Mouse (Mus musculus) heart, postnatal 10 days (tissue): ENCODE data around the gene Lce1g. TPM values are rescaled to one million over a fixed set of nuclear protein-coding genes. Genes with fewer than 3 reads are reported as not detected.

Experiments used
- DNase-seq, 2 experiments: peaks; one replicate each; pipeline ENCODE4 v3.0.0; 2021
- intact Hi-C: fragments of 180-260 bp; cut with DNase I; formaldehyde crosslinking; loops from one replicate; pipeline ENCODE4 v1.15.1; 2025
- total RNA-seq, 2 experiments: library from RNA; stranded (reverse); gene quantifications; 2 replicates each; pipeline ENCODE4 v1.2.3; 2021

The Lce1g gene
- not detected for total RNA-seq

GRCm38 (mm10) chr3:92752238-92752637 lies at the start of gene Lce1g:
Gene Lce1g, minus strand, starts transcription at chr3:92752338.
- intact Hi-C loops: no loop called here
- DNase-seq: no peak

GRCm38 (mm10) chr3:92790414-92790813 lies 38.3 kb upstream of the Lce1g start, which contains the start of gene Lce1j:
Gene Lce1j, minus strand, starts transcription at chr3:92790514.
- intact Hi-C loops: no loop called here
- no peak for DNase-seq

- intact Hi-C loops: no loop called here
Measured at GRCm38 (mm10) chr3:92778799-92779198, 26.7 kb upstream of the Lce1g start, which contains the start of gene Lce1i. Gene Lce1i, minus strand, starts transcription at chr3:92778899.

GRCm38 (mm10) chr3:92771573-92771972 lies 19.4 kb upstream of the Lce1g start:
- intact Hi-C loops: loop anchor here (2.0 kb wide), 1 partner anchor 621 kb away; no protein-coding TSS in a partner anchor
- DNase-seq: no peak

More at GRCm38 (mm10) chr3:92778799-92779198, 26.7 kb upstream of the Lce1g start, which contains the start of gene Lce1i:
- DNase-seq: no peak

- intact Hi-C loops: no loop called here
- no peak for DNase-seq
Measured at GRCm38 (mm10) chr3:92764965-92765364, 12.8 kb upstream of the Lce1g start, which contains the start of gene Lce1h. Gene Lce1h, minus strand, starts transcription at chr3:92765065.

- no peak for DNase-seq
- intact Hi-C loops: no loop called here
Measured at GRCm38 (mm10) chr3:92753197-92753596, 1.1 kb upstream of the Lce1g start.

- no peak for DNase-seq
- intact Hi-C loops: no loop called here
Measured at GRCm38 (mm10) chr3:92738996-92739395, 13.1 kb downstream of the Lce1g start, which contains the start of gene Gm38119. Gene Gm38119, minus strand, starts transcription at chr3:92739096.

- intact Hi-C loops: no loop called here
- DNase-seq: no peak
Measured at GRCm38 (mm10) chr3:92722631-92723030, 29.5 kb downstream of the Lce1g start.

- intact Hi-C loops: no loop called here
Measured at GRCm38 (mm10) chr3:92720250-92720649, 31.9 kb downstream of the Lce1g start, which contains the start of gene Lce1f. Gene Lce1f, minus strand, starts transcription at chr3:92720350.

GRCm38 (mm10) chr3:92715122-92715521 lies 37.0 kb downstream of the Lce1g start:
- no peak for DNase-seq
- intact Hi-C loops: no loop called here

More at GRCm38 (mm10) chr3:92720250-92720649, 31.9 kb downstream of the Lce1g start, which contains the start of gene Lce1f:
- no peak for DNase-seq

- intact Hi-C loops: no loop called here
- no peak for DNase-seq
Measured at GRCm38 (mm10) chr3:92708974-92709373, 43.2 kb downstream of the Lce1g start, which contains the start of gene Lce1e. Gene Lce1e, minus strand, starts transcription at chr3:92709074.

Other genes with a start within 250 kb of the Lce1g start
- gene 2310046K23Rik, start 217.8 kb downstream of the Lce1g start, total RNA-seq: not detected
- not detected for gene Ivl, start 178.6 kb downstream of the Lce1g start, total RNA-seq
- gene Smcp, start 163.3 kb downstream of the Lce1g start, total RNA-seq: not detected
- gene 2210017I01Rik, start 144.8 kb downstream of the Lce1g start, total RNA-seq: not detected
- not detected for gene Lce6a, start 130.7 kb downstream of the Lce1g start, total RNA-seq
- not detected for gene Lce1a1, start 104.0 kb downstream of the Lce1g start, total RNA-seq
- not detected for gene Lce1b, start 95.4 kb downstream of the Lce1g start, total RNA-seq
- not detected for gene Lce1a2, start 82.0 kb downstream of the Lce1g start, total RNA-seq
- not detected for gene Lce1c, start 73.1 kb downstream of the Lce1g start, total RNA-seq
- gene Lce1d, start 65.1 kb downstream of the Lce1g start, total RNA-seq: not detected
- not detected for gene Lce1e, start 43.3 kb downstream of the Lce1g start, total RNA-seq
- not detected for gene Lce1f, start 32.0 kb downstream of the Lce1g start, total RNA-seq
- gene Gm38119, start 13.2 kb downstream of the Lce1g start, total RNA-seq: not detected
- not detected for gene Lce1h, start 12.7 kb upstream of the Lce1g start, total RNA-seq
- gene Lce1i, start 26.6 kb upstream of the Lce1g start, total RNA-seq: not detected
- gene Lce1j, start 38.2 kb upstream of the Lce1g start, total RNA-seq: not detected
- gene Lce1k, start 55.6 kb upstream of the Lce1g start, total RNA-seq: not detected
- gene Kprp, start 74.9 kb upstream of the Lce1g start, total RNA-seq: not detected
- gene Lce1l, start 98.9 kb upstream of the Lce1g start, total RNA-seq: not detected
- gene 2310050C09Rik, start 117.9 kb upstream of the Lce1g start, total RNA-seq: not detected
- gene Lce3a, start 173.9 kb upstream of the Lce1g start, total RNA-seq: not detected
- gene Lce3b, start 180.6 kb upstream of the Lce1g start, total RNA-seq: not detected
- gene Lce3c, start 192.1 kb upstream of the Lce1g start, total RNA-seq: not detected
- gene Lce3d, start 205.1 kb upstream of the Lce1g start, total RNA-seq: not detected
- not detected for gene Lce3e, start 214.7 kb upstream of the Lce1g start, total RNA-seq
- gene Lce3f, start 239.9 kb upstream of the Lce1g start, total RNA-seq: not detected